Mouse (Mus musculus) midbrain, embryonic 12.5 days (tissue): ENCODE results near the gene Gm10447. TPM values are rescaled to one million over a fixed set of nuclear protein-coding genes. Genes with fewer than 3 reads are reported as not detected.
A peak's percentile ranks its signal among the peaks of the same experiment; 100 is the strongest.

Experiments used
- ATAC-seq: fragments of 200-750 bp; cut with Nextera tagmentation; 2 replicates; pipeline ENCODE4 v1.8.0; 2017; ENCODE audit warnings: low read depth, moderate TSS enrichment, moderate library complexity; ENCODE audit not compliant: low FRiP score
- H3K27ac ChIP-seq: fragments of 300-500 bp; sonication (generic); replicated peaks from 2 replicates; pipeline ENCODE4 v1.5.1; 2016; ENCODE audit warnings: mild to moderate bottlenecking
- H3K27me3 ChIP-seq: fragments of 300-500 bp; sonication (generic); 2 replicates; pipeline ENCODE4 v1.6.1; 2016; ENCODE audit warnings: mild to moderate bottlenecking
- H3K36me3 ChIP-seq: fragments of 300-500 bp; sonication (generic); 2 replicates; pipeline ENCODE4 v1.6.1; 2016
- H3K4me1 ChIP-seq: fragments of 300-500 bp; sonication (generic); 2 replicates; pipeline ENCODE4 v1.6.1; 2016
- H3K4me2 ChIP-seq: fragments of 300-500 bp; sonication (generic); replicated peaks from 2 replicates; pipeline ENCODE4 v1.6.1; 2016; ENCODE audit warnings: mild to moderate bottlenecking, moderate library complexity
- H3K4me3 ChIP-seq: fragments of 300-500 bp; sonication (generic); 2 replicates; pipeline ENCODE4 v1.5.1; 2016; ENCODE audit warnings: mild to moderate bottlenecking
- H3K9ac ChIP-seq: fragments of 300-500 bp; sonication (generic); replicated peaks from 2 replicates; pipeline ENCODE4 v1.6.1; 2016; ENCODE audit warnings: mild to moderate bottlenecking, moderate library complexity
- H3K9me3 ChIP-seq: fragments of 300-500 bp; sonication (generic); 2 replicates; pipeline ENCODE4 v1.6.1; 2016; ENCODE audit warnings: mild to moderate bottlenecking
- WGBS: fragments of 180-500 bp; shearing (Covaris S2); methylation state at CpG from one replicate; pipeline ENCODE4 v1.1.7; 2016; 5-methylcytosine and 5-hydroxymethylcytosine counted together
- polyA plus RNA-seq: library from polyadenylated mRNA; unstranded; fragments of >200 nt; fragmentation: Nextera tagmentation; extraction: Ambion mirVana; gene quantifications from 2 replicates; pipeline ENCODE4 v1.2.1, GENCODE M21; 2016

Gene Gm10447
- polyA plus RNA-seq, 1 experiment from 2014 or later: not detected

GRCm38 (mm10) chr11:53489007-53489406, 32.1 kb upstream of the Gm10447 start:
- peaks cover 69% of the 10 kb centered on the region for H3K27me3 ChIP-seq
- H3K9me3 ChIP-seq: no peaks in the 10 kb centered on the region
- H3K4me2 ChIP-seq: no peak overlapping the region
- ATAC-seq: no peak
- H3K9ac ChIP-seq: no peak overlapping the region
- H3K27ac ChIP-seq: no peak overlapping the region
- 83% methylated on average over 5 of the region's 5 CpGs for WGBS
- H3K4me3 ChIP-seq: no peak overlapping the region
- no peaks in the 10 kb centered on the region for H3K36me3 ChIP-seq
- H3K4me1 ChIP-seq: peaks cover 33% of the 10 kb centered on the region

GRCm38 (mm10) chr11:53486822-53487594, 30.1 kb upstream of the Gm10447 start:
- peaks cover 17% of the 10 kb centered on the region for H3K4me1 ChIP-seq
- H3K27ac ChIP-seq: no peak overlapping the region
- no peaks in the 10 kb centered on the region for H3K9me3 ChIP-seq
- H3K36me3 ChIP-seq: no peaks in the 10 kb centered on the region
- H3K4me3 ChIP-seq: peak overlapping the region; percentile 24; the same call in 1 of the 2 replicates
- 12% methylated on average over 27 of the region's 27 CpGs for WGBS
- no peak for ATAC-seq
- H3K9ac ChIP-seq: no peak overlapping the region
- peaks cover 74% of the 10 kb centered on the region for H3K27me3 ChIP-seq
- H3K4me2 ChIP-seq: peak overlapping the region; percentile 34

GRCm38 (mm10) chr11:53486351-53486750, 29.4 kb upstream of the Gm10447 start:
- Histone ChIP-seq H3K4me3 (no peak overlapping the region), H3K9ac (no peak overlapping the region), H3K4me2 (no peak overlapping the region), H3K36me3 (no peaks in the 10 kb centered on the region), H3K9me3 (no peaks in the 10 kb centered on the region), H3K27me3 (peaks cover 81% of the 10 kb centered on the region), H3K27ac (no peak overlapping the region), H3K4me1 (peaks cover 11% of the 10 kb centered on the region)
- no peak for ATAC-seq
- WGBS: 74% methylated on average over 3 of the region's 3 CpGs

GRCm38 (mm10) chr11:53485719-53486118, 28.8 kb upstream of the Gm10447 start:
- no peak overlapping the region for H3K4me3 ChIP-seq
- H3K9me3 ChIP-seq: no peaks in the 10 kb centered on the region
- no peak overlapping the region for H3K9ac ChIP-seq
- 41% methylated on average over 3 of the region's 3 CpGs for whole genome bisulfite sequencing
- H3K27ac ChIP-seq: no peak overlapping the region
- H3K27me3 ChIP-seq: peaks cover 81% of the 10 kb centered on the region
- H3K4me2 ChIP-seq: no peak overlapping the region
- no peaks in the 10 kb centered on the region for H3K36me3 ChIP-seq
- peaks cover 9% of the 10 kb centered on the region for H3K4me1 ChIP-seq
- no peak for ATAC-seq

- Histone ChIP-seq H3K9me3 (peaks cover 4% of the 10 kb centered on the region; the same call in 1 of the 2 replicates), H3K27ac (no peak overlapping the region), H3K36me3 (no peaks in the 10 kb centered on the region), H3K9ac (no peak overlapping the region), H3K27me3 (peaks cover 84% of the 10 kb centered on the region), H3K4me1 (peaks cover 27% of the 10 kb centered on the region), H3K4me3 (no peak overlapping the region), H3K4me2 (no peak overlapping the region)
- WGBS: 82% methylated on average over 9 of the region's 9 CpGs
- ATAC-seq: no peak
Observed at GRCm38 (mm10) chr11:53483159-53483891, 26.4 kb upstream of the Gm10447 start.

GRCm38 (mm10) chr11:53481088-53481730, 24.3 kb upstream of the Gm10447 start:
- no peak for ATAC-seq
- 76% methylated on average over 4 of the region's 4 CpGs for WGBS

GRCm38 (mm10) chr11:53479783-53480301, 22.9 kb upstream of the Gm10447 start, which contains the start of the genes Gm9945 and Sowaha:
TSS of gene Gm9945 (plus strand) at chr11:53480166.
TSS of gene Sowaha (minus strand) at chr11:53480274.
- Histone ChIP-seq H3K27ac (no peak within 1 kb of the TSS), H3K4me2 (peak within 1 kb of the TSS; percentile 59), H3K4me3 (peak within 1 kb of the TSS; percentile 43), H3K4me1 (peaks cover 30% of the 10 kb centered on the region), H3K9me3 (peaks cover 4% of the 10 kb centered on the region; the same call in 1 of the 2 replicates), H3K9ac (peak within 1 kb of the TSS; percentile 28; the same call in 1 of the 2 replicates), H3K27me3 (peaks cover 82% of the 10 kb centered on the region), H3K36me3 (no peaks in the 10 kb centered on the region)
- 5% methylated on average over 34 of the region's 40 CpGs for WGBS
- no peak for ATAC-seq

More at GRCm38 (mm10) chr11:53481088-53481730, 24.3 kb upstream of the Gm10447 start:
- no peak overlapping the region for H3K4me2 ChIP-seq
- H3K9me3 ChIP-seq: peaks cover 4% of the 10 kb centered on the region; the same call in 1 of the 2 replicates
- peaks cover 20% of the 10 kb centered on the region for H3K4me1 ChIP-seq
- H3K27ac ChIP-seq: no peak overlapping the region
- H3K36me3 ChIP-seq: no peaks in the 10 kb centered on the region
- no peak overlapping the region for H3K4me3 ChIP-seq
- no peak overlapping the region for H3K9ac ChIP-seq
- peaks cover 79% of the 10 kb centered on the region for H3K27me3 ChIP-seq

- peak; percentile 49; the same call in 1 of the 2 replicates for ATAC-seq
- Histone ChIP-seq H3K27me3 (peaks cover 87% of the 10 kb centered on the region), H3K4me1 (peaks cover 30% of the 10 kb centered on the region), H3K9ac (peak overlapping the region; percentile 28; the same call in 1 of the 2 replicates), H3K27ac (no peak overlapping the region), H3K4me3 (peak overlapping the region; percentile 43), H3K4me2 (peak overlapping the region; percentile 59), H3K36me3 (no peaks in the 10 kb centered on the region), H3K9me3 (peaks cover 4% of the 10 kb centered on the region; the same call in 1 of the 2 replicates)
- WGBS: 2% methylated on average over 60 of the region's 62 CpGs
Observed at GRCm38 (mm10) chr11:53479171-53479782, 22.4 kb upstream of the Gm10447 start.

- 6% methylated on average over 79 of the region's 79 CpGs for WGBS
- no peaks in the 10 kb centered on the region for H3K36me3 ChIP-seq
- no peak for ATAC-seq
- H3K27ac ChIP-seq: no peak overlapping the region
- peak overlapping the region; percentile 43 for H3K4me3 ChIP-seq
- H3K9me3 ChIP-seq: peaks cover 4% of the 10 kb centered on the region; the same call in 1 of the 2 replicates
- peak overlapping the region; percentile 28; the same call in 1 of the 2 replicates for H3K9ac ChIP-seq
- peak overlapping the region; percentile 59 for H3K4me2 ChIP-seq
- H3K4me1 ChIP-seq: peaks cover 30% of the 10 kb centered on the region
- H3K27me3 ChIP-seq: peaks cover 89% of the 10 kb centered on the region
Observed at GRCm38 (mm10) chr11:53478383-53479170, 21.7 kb upstream of the Gm10447 start.

GRCm38 (mm10) chr11:53477833-53478232, 20.9 kb upstream of the Gm10447 start:
- no peak for ATAC-seq
- no peak overlapping the region for H3K27ac ChIP-seq
- H3K4me2 ChIP-seq: no peak overlapping the region
- no peaks in the 10 kb centered on the region for H3K36me3 ChIP-seq
- H3K9ac ChIP-seq: no peak overlapping the region
- H3K4me3 ChIP-seq: no peak overlapping the region
- peaks cover 89% of the 10 kb centered on the region for H3K27me3 ChIP-seq
- peaks cover 30% of the 10 kb centered on the region for H3K4me1 ChIP-seq
- peaks cover 4% of the 10 kb centered on the region; the same call in 1 of the 2 replicates for H3K9me3 ChIP-seq
- 36% methylated on average over 7 of the region's 7 CpGs for WGBS
